Mouse (Mus musculus): ENCODE measurements around the gene Slc45a1.

Gene Slc45a1

GRCm38 (mm10) chr4:150651390-150652277, at the start of gene Slc45a1:
TSS of gene Slc45a1 (minus strand) at chr4:150652174.
- DNase-seq: no peak

GRCm38 (mm10) chr4:150700849-150701248, 48.9 kb upstream of the Slc45a1 start:
- DNase-seq: no peak

GRCm38 (mm10) chr4:150694434-150695108, 42.6 kb upstream of the Slc45a1 start:
- no peak for DNase-seq

DNA sequence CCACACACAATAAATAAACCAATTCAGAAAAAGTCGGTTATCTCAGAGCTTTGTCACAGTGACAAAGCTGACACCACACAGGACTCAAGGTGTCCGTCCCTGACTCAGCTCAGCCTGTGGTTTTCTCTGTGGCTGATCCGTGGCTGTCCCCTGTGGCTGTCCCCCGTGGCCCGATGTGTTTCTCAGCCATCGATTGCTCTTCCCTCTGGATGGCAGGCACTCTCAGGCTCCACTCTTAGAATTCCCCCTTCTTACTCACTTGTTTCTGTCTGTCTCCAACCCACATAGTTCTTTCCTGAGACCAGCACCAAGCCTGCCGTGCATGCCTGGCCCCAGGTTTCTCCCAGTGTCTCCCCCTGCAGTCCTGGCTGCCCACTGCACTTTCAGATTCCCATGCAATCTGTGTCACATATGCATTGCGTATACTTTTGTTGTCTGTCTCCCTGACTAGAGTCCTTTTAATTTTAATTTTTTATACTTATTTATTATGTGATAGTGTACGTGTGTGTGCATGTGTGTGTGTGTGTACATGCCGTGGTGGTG, 41.0 kb upstream of the Slc45a1 start:
- no peak for DNase-seq

DNA sequence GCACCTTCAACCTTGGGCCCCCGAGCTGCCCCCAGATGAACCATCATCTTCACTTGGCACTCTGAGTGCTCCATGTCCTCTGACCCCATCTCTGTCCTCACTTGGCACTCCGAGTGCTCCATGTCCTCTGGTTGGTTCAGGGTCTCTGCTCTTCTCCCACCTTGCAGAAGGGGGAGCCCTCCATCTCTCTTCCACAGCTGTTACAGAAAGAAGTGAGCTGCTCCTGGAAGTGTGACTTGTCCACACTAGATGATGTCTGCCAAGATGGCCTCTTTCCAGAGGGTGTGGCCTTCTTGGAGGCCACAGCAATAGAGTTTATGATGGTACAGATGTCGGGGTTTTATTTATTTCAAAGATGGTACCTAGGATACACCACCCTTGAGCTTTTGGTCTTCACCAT, 38.8 kb upstream of the Slc45a1 start:
- peak; percentile 43 to 45 for DNase-seq

DNA sequence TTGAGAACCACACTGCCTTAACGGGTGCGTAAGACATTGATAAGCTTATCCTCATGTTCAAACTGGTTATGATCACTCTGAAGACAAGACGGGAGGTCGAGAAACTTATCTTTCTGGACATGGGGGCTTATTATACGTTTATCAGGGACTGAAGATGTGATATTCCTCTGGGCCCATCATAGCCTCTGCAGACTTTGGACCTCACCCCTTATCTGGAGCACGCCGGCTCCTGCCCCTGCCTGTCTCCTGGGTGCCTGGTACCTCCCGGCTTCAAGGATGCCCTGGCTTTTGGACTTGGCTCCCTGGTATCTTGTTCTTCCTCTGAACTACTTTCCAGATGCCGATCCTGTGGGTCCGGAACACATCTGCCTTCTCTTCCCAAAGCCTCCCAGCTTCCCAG, 37.6 kb upstream of the Slc45a1 start:
- no peak for DNase-seq

GRCm38 (mm10) chr4:150687126-150687753, 35.3 kb upstream of the Slc45a1 start:
- DNase-seq: no peak

GRCm38 (mm10) chr4:150686538-150686937, 34.6 kb upstream of the Slc45a1 start:
- DNase-seq: no peak

- DNase-seq: no peak
Observed at GRCm38 (mm10) chr4:150685778-150686493, 34.0 kb upstream of the Slc45a1 start.

DNA sequence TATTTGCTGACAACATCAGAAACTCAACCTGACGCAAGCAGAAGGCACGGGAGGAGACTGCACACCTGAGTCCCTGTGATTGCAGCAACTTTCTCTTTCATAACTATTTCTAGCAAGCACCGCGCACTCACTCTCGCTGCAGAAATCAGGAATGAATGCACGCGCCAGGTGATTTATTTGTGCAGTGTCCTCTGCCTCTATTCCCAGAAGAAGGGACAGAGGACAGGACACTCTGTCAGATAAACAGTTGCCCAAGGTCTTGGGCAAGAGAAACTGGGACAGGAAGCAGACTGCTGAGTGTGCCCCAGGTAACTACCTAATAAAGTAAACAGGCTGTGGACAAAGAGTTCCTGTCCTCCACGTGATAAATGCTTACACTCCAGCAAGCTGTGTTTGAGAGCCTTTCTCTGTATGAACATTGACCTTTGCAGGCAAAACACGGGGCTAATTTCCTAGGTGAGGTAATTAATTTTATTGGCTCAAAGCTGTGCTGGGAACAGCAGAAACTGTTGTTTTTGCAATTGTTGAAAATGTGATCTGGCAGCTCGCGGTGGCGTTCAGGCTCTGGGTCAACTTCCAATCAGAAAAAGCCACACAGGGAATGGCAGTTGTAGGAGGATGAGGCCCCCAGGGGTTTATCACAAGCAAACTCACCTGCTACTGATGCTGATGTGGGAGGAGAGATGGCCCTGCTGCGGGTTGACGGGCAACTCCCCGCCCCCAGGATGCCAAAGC, 33.2 kb upstream of the Slc45a1 start:
- peak; percentile 85 to 88 for DNase-seq

DNA sequence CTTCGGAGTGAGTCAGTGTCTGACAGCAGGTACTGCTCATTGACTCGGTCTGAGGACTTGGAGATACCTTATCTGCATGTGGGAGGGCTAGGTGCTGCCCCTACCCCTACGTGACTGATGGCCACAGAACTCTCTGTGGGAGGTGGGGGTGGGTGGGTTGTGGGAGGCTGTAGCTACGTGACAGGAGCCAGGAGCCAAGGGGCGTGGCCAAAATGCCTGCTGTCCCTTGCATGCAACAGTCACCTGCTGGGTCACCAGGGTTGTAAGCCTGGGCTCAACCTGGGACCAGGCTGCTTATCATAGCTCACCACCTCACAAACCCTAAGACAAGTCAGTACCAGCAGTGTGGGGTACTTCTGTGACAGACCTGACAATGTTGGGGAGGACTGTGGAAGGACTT, 28.4 kb upstream of the Slc45a1 start:
- no peak for DNase-seq

DNA sequence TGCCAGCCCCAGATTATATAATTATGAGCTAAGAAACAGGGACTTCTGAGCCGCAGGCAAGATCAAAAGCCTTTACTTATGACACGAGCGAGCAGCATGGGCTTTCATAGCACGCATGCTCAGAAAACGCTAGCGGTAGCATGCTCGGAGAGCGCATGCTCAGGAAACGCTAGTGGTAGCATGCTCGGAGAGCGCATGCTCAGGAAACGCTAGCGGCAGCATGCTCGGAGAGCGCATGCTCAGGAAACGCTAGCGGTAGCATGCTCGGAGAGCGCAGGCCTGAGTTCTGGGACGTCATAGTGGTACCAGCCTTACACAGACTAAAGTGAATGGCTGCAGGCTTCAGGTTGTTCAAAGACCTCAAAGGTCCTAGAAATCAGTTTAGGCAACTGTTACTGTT, 26.8 kb upstream of the Slc45a1 start:
- no peak for DNase-seq

DNA sequence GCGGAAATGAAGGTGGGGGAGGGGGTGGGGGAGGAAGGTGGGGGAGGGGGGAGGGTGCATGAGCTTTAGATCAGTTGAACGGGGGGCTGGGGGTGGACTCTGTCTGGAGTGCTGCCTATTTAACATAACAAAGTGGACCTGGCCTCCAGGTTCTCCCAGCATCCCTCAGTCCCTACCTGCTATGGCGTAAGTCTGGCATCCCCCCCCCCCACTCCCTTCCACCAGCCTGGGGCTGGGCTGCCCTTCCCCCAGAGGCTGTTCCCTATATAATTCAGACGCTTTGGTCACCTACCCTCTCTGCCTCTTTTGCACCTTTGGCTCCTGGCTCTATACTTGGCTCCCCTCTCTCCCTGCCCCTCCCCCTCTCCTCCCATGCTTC, 25.9 kb upstream of the Slc45a1 start:
- no peak for DNase-seq

GRCm38 (mm10) chr4:150677126-150677845, 25.3 kb upstream of the Slc45a1 start:
- DNase-seq: no peak

DNA sequence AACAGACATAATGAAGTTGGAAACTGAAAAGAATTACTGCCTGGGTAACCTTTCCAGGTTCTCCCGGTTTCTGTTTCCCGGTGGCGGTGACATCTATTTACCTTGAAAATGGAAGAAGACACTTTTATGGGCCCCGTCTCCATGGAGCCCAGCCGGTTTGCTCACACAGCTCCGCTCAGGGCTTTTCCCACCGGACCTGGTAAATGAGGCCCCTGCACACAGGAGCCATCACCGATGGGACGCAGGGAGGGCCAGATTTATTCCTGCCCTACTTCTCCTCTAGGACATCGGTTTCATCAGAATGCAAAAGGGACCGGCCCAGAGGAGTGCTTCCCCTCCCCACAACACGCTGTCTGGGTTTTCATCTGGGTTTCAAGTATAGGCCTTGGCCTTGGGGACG, 24.1 kb upstream of the Slc45a1 start:
- DNase-seq: no peak

GRCm38 (mm10) chr4:150675274-150675673, 23.3 kb upstream of the Slc45a1 start:
- DNase-seq: no peak

DNA sequence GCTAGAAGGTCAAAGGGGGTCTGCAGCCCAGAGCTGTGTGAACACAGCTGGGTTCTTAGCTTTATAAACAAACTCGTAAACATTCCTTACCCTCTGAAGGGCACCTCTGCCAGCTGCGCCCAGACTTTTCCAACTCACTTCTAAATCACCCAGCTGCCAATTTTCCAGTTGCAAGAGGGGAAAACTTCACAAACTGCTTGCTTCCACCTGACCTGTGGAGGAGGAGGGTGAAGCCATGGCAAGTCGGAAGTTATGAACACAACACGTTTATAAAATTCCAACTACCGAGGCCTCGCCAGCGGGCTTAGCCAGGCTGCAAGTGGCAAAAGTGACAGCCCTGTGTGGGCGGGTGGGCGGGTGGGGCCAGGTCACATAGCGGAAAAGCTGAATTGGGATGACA, 13.8 kb upstream of the Slc45a1 start:
- DNase-seq: peak in 1 of 2 experiments; percentile 45

DNA sequence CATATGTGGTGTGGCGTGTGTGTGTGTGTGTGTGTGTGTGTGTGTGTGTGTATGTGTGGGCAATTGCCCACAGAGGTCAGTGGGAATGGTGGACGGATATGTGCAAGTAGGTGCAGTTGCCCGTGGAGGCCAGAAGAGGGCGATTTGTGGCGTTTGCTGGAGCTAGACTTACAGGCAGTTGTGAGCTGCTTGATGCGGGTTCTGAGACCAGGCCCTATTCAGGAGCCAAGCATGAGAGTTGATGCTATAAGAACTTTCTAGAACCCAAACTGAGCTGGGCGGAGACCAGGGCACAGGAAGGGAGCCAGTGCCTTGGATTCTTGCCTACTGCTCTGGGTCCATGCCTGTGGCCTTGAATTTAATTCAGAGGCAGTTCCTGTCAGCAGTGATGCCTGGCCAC, 12.8 kb upstream of the Slc45a1 start:
- peak in 1 of 2 experiments; percentile 30 for DNase-seq

- peak in 1 of 2 experiments; percentile 68 for DNase-seq
Observed at GRCm38 (mm10) chr4:150663192-150663591, 11.2 kb upstream of the Slc45a1 start.

DNA sequence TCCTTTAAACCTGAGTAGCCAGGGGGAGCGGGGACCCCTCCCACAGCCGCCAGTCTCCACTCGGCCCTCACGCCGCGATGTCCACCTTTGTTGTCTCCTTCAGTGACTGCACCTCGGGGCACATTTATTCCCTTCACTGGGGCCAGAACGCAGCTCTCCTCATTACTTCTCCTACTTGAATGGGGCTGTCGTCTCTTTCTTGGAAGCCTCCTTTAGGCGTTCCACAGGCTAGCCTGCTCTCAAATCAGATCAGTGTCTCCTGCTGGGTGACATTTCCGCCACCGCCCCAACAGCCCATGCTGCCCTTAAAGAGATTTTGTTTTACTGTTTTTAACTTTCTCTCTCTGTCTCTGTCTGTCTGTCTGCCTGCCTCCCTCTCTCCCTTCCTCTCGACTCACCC, 9.9 kb upstream of the Slc45a1 start:
- no peak for DNase-seq

- DNase-seq: no peak
Observed at GRCm38 (mm10) chr4:150659926-150660610, 8.1 kb upstream of the Slc45a1 start.

Data from kidney, adult 8-10 months (tissue).